Mouse (Mus musculus) frontal cortex, postnatal 10 days (tissue): Measurements from ENCODE around the gene Rasgrp2.

Source experiments
- DNase-seq, 2 experiments: peaks; one replicate each; pipeline ENCODE4 v3.0.0; 2022; ENCODE audit warnings: low spot score in 2 of 2, mixed read lengths in 1 of 2

Gene Rasgrp2

GRCm38 (mm10) chr19:6407109-6407508 lies 8.0 kb downstream of the Rasgrp2 start:
- no peak for DNase-seq

- no peak for DNase-seq
Measured at GRCm38 (mm10) chr19:6407816-6408510, 8.8 kb downstream of the Rasgrp2 start.

DNA sequence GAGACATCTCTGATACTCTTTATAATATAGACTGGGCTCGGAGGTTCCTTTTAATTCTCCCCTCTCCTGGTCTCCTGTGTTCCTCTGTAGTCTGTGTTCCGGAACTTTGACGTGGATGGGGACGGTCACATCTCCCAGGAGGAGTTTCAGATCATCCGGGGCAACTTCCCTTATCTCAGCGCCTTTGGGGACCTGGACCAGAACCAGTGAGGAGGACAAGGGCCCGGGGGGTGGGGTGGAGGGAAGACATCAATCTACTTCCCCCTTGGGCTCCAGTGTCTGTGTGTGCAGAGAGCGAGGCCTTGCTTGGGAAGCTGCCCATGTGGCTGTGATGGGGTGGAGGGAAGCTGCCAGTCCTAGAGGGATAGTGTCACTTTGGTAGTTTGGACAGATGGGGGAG lies 9.6 kb downstream of the Rasgrp2 start:
- DNase-seq: no peak

DNA sequence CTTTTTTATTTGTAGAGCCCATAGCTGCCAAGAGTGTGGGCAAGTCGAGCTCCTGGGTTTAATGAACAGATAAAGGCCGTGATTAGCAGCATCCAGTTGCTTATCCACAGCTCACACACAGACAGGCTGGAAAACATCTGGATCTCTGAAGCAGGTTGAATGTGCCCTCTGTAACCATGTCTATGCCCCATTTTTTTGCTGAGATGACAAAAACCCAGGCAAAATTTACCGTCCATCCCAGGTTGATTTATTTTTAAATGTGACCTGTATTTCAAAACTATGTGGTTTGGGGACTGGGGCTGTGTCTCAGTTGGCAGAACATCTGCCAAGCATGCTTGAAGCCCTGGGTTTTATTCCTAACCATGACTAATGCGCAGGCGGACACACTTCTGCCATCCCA lies 10.0 kb downstream of the Rasgrp2 start:
- no peak for DNase-seq

GRCm38 (mm10) chr19:6409936-6410335 lies 10.8 kb downstream of the Rasgrp2 start:
- DNase-seq: no peak

DNA sequence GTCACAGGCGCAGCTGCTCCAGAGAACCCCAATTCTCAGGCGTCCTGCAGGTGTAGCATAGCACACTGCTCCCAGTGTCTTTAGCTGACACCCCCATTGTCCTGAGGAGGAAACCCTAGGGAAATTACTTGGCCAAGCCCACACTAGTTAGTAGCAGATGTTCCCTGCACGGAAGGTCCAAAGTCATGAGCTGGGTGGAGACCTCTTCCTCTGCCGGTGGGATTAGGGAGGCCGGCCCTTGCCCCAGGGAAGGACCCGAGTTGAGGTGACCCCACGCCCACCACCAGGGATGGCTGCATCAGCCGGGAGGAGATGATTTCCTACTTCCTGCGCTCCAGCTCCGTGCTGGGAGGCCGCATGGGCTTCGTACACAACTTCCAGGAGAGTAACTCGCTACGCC lies 13.7 kb downstream of the Rasgrp2 start:
- DNase-seq: no peak

- no peak for DNase-seq
Measured at GRCm38 (mm10) chr19:6415454-6415853, 16.3 kb downstream of the Rasgrp2 start.

DNA sequence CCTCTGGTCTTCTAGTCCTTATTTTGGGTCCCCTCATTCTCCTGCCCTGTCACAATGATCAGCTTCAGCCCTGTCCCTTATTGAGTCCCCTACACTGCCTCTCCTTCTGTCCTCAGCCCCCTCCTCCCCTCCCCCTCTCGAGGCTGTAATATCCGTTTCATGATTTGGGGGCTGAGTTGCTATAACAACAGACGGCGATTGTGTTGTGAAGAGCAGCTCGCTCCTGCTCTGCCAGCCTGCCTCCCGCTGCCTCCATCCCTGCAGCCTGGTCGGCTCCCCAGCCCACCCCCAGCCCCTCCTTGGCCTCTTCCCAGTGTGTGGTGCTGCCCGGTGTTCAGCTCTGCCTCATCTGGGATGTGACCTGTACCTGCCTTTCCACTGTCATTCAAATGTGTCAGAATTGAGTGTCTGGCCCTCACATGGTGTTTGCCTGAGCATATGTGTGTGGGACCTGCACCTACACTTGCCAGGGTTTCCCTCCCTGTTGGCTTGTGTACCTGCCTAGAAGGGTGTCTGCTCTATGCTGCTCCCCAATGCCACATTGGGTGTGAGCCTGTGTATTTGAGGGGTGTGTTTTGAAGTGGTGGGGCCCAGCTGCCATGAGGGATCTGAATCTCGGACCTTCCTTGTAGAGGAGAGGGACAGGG lies 17.1 kb downstream of the Rasgrp2 start:
- peak; percentile 29 to 59 for DNase-seq

GRCm38 (mm10) chr19:6416894-6417761 lies 18.0 kb downstream of the Rasgrp2 start:
- peak in 1 of 2 experiments; percentile 13 for DNase-seq

DNA sequence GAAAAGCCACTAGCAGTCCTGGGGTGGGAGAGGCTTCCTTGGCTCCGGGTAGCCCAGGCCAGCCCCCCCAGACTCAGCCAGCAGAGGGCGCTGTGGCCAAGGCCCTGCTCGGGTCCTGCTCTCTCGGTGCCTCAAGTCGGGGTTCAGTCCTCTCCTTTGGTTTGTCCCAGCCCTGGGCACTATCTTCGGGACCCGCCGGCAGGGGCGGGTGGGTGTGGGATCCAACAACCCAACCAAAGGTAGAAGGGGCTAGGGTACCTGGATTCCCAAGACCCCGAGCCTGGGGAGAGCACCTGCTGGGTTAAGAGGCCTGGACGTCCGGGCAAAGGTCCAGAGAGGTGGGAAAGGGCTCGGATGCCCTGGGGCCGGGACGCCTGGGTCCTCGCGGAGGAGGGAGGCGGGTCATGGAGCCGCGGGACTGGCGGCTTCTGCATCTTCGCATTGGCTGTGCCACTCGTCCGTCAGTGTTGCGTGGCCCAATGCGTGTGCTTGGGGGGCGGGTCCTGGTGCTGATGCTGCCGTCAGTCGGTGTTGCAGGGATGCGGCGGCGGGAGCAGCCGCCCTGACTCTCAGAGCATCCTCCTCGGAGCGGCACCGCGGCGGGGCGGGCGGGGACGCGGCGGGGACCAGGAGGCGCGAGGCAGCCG lies 19.2 kb downstream of the Rasgrp2 start, which contains the start of gene Nrxn2:
Nrxn2 (plus strand) TSS at position 499 of the 647 bp plus-strand sequence.
- peak; percentile 92 for DNase-seq

GRCm38 (mm10) chr19:6418984-6419692 lies 20.0 kb downstream of the Rasgrp2 start:
- peak in 1 of 2 experiments; percentile 54 for DNase-seq

DNA sequence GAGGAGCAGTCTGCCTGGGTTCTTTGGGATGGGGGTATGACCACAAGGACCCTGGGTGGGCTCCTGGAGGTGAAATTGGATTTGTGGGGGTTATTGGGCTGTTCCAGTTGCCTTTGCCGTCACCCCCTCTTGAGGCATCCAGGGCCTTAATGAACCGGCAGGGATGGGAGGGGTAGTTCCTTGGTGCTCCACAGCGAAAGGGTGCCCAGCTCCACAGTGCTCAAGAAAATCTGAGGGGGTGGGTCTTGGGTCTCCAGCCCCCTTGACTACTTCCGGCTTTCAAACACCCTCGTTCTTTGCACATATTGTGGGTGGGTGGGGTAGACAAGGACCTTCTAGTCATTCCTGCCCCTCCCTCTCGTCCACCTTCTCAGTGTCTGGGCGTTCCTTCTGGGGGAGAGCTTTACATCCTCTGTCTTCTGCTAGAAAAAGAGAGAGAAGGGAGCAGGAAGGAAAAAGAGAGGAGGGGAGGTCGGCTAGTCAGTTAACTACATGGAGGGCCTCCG lies 20.7 kb downstream of the Rasgrp2 start:
- no peak for DNase-seq

DNA sequence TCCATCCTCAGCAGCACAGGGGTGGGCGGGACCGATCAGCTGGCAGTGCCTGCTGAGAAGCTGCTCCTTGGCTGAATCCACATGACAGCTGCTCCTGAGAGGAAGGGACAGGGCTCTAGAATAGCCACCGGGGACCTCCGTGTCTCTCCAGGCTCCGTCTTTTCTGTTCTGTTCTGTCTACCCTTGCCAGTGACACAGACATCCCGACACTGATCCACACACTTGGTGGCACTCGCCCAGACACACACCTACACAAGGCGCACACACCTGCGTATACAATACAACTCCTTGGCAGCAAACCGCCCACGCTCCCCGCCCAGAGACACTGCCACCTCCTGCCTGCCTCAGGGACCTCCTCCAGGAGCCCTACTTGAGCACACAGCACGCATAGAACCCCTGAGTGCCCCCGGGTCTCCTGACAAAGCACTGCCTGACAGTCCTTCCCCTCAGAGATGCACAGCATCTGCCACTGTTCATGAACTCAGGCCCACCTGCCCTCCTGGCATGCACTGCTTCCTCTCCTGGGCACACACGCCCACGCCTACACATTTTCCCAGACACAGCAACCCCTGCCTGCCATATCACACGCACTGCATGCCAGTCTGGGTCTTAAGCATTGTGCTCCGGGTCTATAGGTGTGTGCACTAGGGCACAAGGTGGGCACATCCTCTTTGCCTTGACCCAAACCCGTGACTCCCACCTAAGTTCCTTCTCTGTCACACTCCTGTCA lies 21.5 kb downstream of the Rasgrp2 start:
- DNase-seq: peak in 1 of 2 experiments; percentile 63

DNA sequence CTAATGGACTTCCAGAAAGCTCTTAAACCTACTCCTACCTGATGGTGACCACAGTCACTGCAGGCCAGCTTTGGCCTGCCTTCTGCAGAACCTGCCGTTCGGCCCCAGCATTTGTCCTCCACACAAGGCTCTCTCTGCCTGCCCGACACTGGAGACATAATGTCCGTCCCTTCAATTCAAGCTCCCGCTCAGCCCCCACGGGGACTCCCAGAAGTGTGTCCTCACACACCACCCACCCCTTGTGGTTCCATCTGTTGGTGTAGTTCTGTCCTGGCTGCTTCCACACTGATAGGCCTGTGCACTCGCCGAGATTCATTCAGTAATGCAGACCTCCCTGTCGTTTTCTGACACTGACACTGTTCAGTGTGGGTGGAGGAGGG lies 22.1 kb downstream of the Rasgrp2 start:
- DNase-seq: no peak

- DNase-seq: no peak
Measured at GRCm38 (mm10) chr19:6422014-6422413, 22.9 kb downstream of the Rasgrp2 start.

- DNase-seq: no peak
Measured at GRCm38 (mm10) chr19:6423241-6423640, 24.1 kb downstream of the Rasgrp2 start.

- DNase-seq: no peak
Measured at GRCm38 (mm10) chr19:6424137-6424881, 25.2 kb downstream of the Rasgrp2 start.

DNA sequence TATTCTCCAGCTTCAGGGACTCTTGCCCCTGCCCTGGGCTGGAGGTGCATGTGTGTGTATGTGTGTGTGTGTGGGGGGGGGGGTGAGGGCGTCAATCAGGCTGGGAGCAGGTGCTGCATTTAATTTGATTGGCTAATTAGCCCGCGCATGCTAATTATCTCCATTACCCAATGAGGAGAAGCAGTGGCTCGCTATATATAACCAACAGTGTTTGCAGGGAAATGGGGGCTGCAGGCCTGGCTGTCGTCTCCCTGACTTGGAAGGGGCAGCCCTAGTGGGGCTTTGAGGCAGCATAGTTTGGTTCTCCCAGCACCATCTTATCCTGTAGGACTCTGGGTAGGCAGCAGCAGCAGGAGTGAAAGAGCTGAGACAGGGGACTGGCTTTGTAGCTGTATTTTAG lies 26.5 kb downstream of the Rasgrp2 start:
- no peak for DNase-seq

GRCm38 (mm10) chr19:6426703-6427500 lies 27.8 kb downstream of the Rasgrp2 start:
- no peak for DNase-seq
